Mouse (Mus musculus): ENCODE data around the gene Olig2.

Gene Olig2

DNA sequence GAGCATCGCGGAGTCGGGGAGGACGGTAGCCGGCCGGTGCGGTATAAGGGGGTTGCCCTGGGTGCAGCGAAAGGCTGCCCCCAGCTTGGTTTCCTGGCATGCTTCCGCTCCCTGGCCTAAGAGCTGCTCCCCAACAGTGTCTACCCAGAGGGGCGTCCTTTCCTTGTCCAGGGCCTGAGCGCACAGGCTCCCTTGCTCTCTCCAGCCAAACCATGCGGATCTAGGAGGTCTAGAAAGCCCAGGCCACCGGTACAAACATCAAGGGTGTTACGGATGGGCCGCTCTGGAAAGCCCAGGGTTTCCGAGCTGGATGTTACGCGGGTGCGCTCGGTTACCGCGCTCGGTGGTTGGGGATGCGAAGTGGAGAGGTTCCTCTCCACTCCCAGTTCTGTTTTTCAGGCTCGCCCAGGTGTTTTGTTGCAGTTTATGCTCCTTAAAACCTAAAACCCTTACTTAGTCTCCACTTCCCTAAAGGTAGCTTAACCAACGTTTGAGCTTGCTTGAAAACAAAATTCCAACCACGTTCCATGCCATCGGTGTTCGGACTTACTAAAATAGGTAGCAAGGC, 45.8 kb downstream of the Olig2 start:
- DNase-seq = no peak

GRCm38 (mm10) chr16:91271634-91272033, 46.4 kb downstream of the Olig2 start:
- no peak for DNase-seq
